Mouse (Mus musculus) heart, embryonic 12.5 days (tissue): ENCODE data around the gene Fcgr1. TPM values are rescaled to one million over a fixed set of nuclear protein-coding genes. Genes with fewer than 3 reads are reported as not detected.
"Not testable (repeated sequence)": the region's sequence is repeated elsewhere in the genome, so short reads cannot be mapped to it uniquely, and the experiment has no call there.

ENCODE experiments used
- ATAC-seq: fragments of 200-750 bp; cut with Nextera tagmentation; 2 replicates; pipeline ENCODE4 v1.8.0; 2017; ENCODE audit warnings: moderate TSS enrichment, moderate library complexity; ENCODE audit not compliant: insufficient number of reproducible peaks, low FRiP score
- H3K27ac ChIP-seq: fragments of 300-500 bp; sonication (generic); 2 replicates; pipeline ENCODE4 v1.5.1; 2016; ENCODE audit warnings: mild to moderate bottlenecking, moderate library complexity; ENCODE audit not compliant: poor library complexity, severe bottlenecking
- H3K27me3 ChIP-seq: fragments of 300-500 bp; sonication (generic); replicated peaks from 2 replicates; pipeline ENCODE4 v1.6.1; 2016; ENCODE audit warnings: mild to moderate bottlenecking, moderate library complexity
- H3K36me3 ChIP-seq: fragments of 300-500 bp; sonication (generic); 2 replicates; pipeline ENCODE4 v1.6.1; 2016; ENCODE audit warnings: mild to moderate bottlenecking, moderate library complexity
- H3K4me1 ChIP-seq: fragments of 300-500 bp; sonication (generic); replicated peaks from 2 replicates; pipeline ENCODE4 v1.6.1; 2016; ENCODE audit warnings: mild to moderate bottlenecking
- H3K4me2 ChIP-seq: fragments of 300-500 bp; sonication (generic); 2 replicates; pipeline ENCODE4 v1.6.1; 2016; ENCODE audit warnings: mild to moderate bottlenecking, moderate library complexity
- H3K4me3 ChIP-seq: fragments of 300-500 bp; sonication (generic); 2 replicates; pipeline ENCODE4 v1.5.1; 2016; ENCODE audit warnings: mild to moderate bottlenecking
- H3K9ac ChIP-seq: fragments of 300-500 bp; sonication (generic); 2 replicates; pipeline ENCODE4 v1.6.1; 2016; ENCODE audit warnings: mild to moderate bottlenecking, moderate library complexity
- H3K9me3 ChIP-seq: fragments of 300-500 bp; sonication (generic); replicated peaks from 2 replicates; pipeline ENCODE4 v1.6.1; 2016; ENCODE audit warnings: mild to moderate bottlenecking, moderate library complexity
- WGBS: fragments of 180-500 bp; shearing (Covaris S2); methylation state at CpG from one replicate; pipeline ENCODE4 v1.1.7; 2016; 5-methylcytosine and 5-hydroxymethylcytosine counted together
- polyA plus RNA-seq: library from polyadenylated mRNA; unstranded; fragments of >200 nt; fragmentation: Nextera tagmentation; extraction: Ambion mirVana; gene quantifications from 2 replicates; pipeline ENCODE4 v1.2.1, GENCODE M21; 2016

The Fcgr1 gene
- polyA plus RNA-seq, 1 experiment from 2014 or later, result 0.82 TPM

DNA sequence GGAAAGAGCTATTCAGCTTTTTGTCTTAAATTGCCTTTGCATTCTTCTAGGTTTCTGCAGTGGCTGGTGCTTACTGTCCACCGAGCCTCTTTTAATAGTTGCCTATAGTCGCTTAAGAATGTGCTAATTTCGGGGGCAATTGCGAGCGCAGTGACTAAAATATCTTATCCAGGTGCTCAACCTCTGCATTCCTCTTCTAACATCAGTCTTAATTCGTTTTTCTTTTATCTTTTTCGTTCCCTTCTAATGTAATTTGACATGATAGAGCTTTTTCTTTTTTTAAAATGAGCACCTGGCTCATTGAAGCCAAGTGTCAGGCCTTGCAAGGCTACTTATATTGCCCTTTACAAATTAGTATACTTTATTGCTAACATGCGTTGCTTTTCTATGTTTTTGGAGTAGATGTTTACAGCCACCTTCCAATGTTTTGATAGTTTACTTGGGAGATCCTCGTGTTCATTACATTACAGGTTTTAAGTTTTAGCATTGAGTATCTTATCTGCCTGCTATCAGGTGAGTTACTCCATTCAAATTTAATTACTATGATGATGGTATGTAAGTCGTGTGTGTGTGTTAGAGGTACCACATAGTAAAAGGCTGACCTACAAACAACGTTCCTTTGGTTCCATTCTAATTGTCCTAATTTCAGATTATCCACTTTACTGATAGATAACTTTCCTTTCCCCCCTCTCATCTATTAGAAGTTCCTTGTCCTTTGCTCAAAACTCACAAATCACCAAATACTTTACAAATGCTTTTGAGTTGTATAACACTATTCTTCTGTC, 46.2 kb downstream of the Fcgr1 start:
- H3K9me3 ChIP-seq, result no peaks in the 10 kb centered on the region
- WGBS, result 3% methylated on average over 11 of the region's 11 CpGs
- ATAC-seq, result no peak
- H3K27ac ChIP-seq, result peak overlapping the region; percentile 38
- H3K36me3 ChIP-seq, result no peaks in the 10 kb centered on the region
- peaks cover 35% of the 10 kb centered on the region for H3K4me1 ChIP-seq
- peak overlapping the region; percentile 64 for H3K4me2 ChIP-seq
- H3K9ac ChIP-seq, result peak overlapping the region; percentile 65
- H3K4me3 ChIP-seq, result peak overlapping the region; percentile 48
- H3K27me3 ChIP-seq, result no peaks in the 10 kb centered on the region

DNA sequence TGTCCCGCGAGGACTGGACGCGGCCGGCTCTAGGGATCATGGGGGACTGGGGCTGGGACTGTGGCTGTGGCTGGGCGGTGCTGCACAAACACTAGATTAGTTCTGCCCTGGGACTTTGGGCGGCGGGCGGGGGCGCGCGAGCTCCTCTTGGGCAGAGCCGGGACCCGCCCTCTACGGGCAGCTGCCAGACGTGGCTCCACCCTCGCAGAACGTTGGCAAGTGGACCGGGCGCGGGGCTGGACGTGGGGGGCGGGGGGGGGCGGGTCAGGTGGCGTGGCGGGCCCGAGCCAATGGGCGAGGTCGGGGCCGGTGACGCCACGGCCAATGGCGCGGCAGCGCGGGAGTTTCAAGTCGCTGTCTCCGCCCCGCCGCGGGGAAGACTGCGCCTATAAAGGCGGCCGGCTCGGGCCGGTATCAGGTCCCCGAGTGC, 47.3 kb downstream of the Fcgr1 start, which contains the start of gene Hist2h3c1:
Gene Hist2h3c1 (plus strand): TSS at position 259 of the 430 bp plus-strand sequence.
- H3K36me3 ChIP-seq, H3K27me3 ChIP-seq, H3K9me3 ChIP-seq: not testable (repeated sequence)
- peak within 1 kb of the TSS; percentile 48 for H3K4me3 ChIP-seq
- no CpG with 5 or more reads among the region's 47 CpGs for WGBS
- peak; percentile 93 for ATAC-seq
- H3K27ac ChIP-seq, result peak within 1 kb of the TSS; percentile 83
- peak within 1 kb of the TSS; percentile 67 for H3K9ac ChIP-seq
- H3K4me2 ChIP-seq, result peak within 1 kb of the TSS; percentile 64
- peaks cover 35% of the 10 kb centered on the region for H3K4me1 ChIP-seq

DNA sequence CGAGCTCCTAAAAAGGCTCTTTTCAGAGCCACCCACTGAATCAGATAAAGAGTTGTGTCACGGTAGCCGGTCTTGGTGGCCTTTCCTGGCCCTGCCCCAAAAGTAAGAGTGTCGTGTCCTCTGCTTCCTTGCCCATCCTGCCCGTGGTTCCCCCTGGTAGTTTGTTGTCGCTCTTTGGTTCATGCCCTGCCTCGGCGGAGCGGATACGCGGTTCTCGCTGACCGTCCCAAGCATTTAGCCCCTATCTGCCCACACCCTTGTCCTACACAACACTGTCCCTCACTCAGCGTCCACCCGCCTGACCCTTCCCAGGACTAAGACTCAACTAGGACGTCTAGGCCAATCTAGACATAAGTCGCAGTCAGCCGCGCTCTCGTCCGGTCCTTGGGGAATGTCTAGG, 47.8 kb downstream of the Fcgr1 start:
- Histone ChIP-seq H3K4me1 (peaks cover 35% of the 10 kb centered on the region), H3K4me3 (peak overlapping the region; percentile 46), H3K4me2 (peak overlapping the region; percentile 56), H3K27ac (peak overlapping the region; percentile 83), H3K9ac (peak overlapping the region; percentile 67; the same call in 1 of the 2 replicates)
- H3K36me3 ChIP-seq, H3K27me3 ChIP-seq, H3K9me3 ChIP-seq: not testable (repeated sequence)
- peak; percentile 22 for ATAC-seq
- WGBS, result under 1% methylated on average over 12 of the region's 21 CpGs

DNA sequence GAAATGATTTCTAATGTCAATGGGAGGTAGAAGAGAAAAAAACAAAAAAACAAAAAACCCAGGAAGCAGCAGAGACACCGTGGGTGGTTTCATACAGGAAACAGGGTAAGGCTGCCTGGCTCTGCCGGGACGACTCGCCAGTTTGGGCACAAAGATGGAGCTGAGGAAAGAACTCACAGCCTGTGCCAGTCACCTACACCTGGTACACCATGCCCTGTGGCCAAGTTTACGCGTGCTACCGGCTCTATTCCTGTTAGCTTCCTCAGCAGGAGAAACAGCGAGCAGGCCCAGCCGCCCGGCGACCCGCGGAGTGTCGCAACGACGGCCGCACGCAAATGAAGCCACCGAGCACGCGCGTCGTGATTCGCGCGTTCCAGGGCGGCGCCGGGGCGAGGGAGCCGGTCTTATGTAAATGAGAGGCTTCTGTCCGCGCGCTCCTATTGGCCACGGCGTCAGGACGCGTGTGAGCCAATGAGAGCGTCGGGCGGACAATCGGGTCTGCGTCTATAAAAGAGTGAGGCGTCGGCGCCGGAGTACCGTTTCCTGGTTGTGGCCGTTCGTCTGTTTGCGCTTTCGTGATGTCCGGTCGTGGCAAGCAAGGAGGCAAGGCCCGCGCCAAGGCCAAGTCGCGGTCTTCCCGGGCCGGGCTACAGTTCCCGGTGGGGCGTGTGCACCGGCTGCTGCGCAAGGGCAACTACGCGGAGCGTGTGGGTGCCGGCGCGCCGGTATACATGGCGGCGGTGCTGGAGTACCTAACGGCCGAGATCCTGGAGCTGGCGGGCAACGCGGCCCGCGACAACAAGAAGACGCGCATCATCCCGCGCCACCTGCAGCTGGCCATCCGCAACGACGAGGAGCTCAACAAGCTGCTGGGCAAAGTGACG, 48.5 kb downstream of the Fcgr1 start, which contains the start of gene Hist2h2aa1:
Gene Hist2h2aa1 (plus strand): TSS at position 495 of the 884 bp plus-strand sequence.
- Histone ChIP-seq H3K4me2 (peak within 1 kb of the TSS; percentile 70), H3K9ac (peak within 1 kb of the TSS; percentile 88), H3K4me1 (peaks cover 30% of the 10 kb centered on the region), H3K27ac (peak within 1 kb of the TSS; percentile 96), H3K4me3 (peak within 1 kb of the TSS; percentile 58)
- WGBS, result under 1% methylated on average over 41 of the region's 88 CpGs
- H3K36me3 ChIP-seq, H3K9me3 ChIP-seq, H3K27me3 ChIP-seq: not testable (repeated sequence)
- peak; percentile 90 for ATAC-seq

DNA sequence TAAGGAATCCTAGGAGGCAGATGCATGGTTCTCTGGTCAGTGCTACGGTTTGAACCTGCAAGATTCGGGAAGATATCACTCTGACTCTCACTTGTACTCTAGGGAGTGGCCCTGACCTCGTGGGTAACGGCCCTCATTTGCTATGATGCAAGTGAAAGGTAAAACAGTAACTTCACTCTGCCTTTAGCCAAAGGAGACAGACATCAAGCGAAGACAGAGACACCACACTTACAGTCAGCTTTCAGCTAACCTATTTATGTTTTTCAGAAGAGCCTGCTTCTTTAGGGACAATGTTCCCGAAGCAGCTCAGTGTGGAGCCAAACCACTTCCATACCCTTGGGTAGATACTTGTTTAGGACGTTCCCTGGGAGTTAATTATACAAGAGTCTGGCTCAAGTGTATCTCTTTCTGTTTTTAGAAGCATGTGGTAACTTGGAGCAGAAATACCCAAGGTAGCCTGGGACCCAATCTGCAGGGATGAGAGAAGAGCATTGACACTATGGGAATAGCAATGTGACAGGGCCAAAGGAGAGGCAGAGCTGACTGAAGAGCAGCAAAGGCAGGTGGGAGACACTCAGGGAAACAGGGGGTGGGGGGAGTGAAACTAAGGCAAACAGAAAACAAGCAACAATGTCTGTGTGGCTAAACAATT, 49.7 kb downstream of the Fcgr1 start:
- no peak for ATAC-seq
- H3K27me3 ChIP-seq, result no peaks in the 10 kb centered on the region
- peak overlapping the region; percentile 43 for H3K4me2 ChIP-seq
- no peaks in the 10 kb centered on the region for H3K9me3 ChIP-seq
- H3K4me1 ChIP-seq, result peaks cover 19% of the 10 kb centered on the region
- H3K36me3 ChIP-seq, result no peaks in the 10 kb centered on the region
- peak overlapping the region; percentile 96 for H3K27ac ChIP-seq
- peak overlapping the region; percentile 88 for H3K9ac ChIP-seq
- 72% methylated on average over 7 of the region's 7 CpGs for WGBS
- H3K4me3 ChIP-seq, result 0 out of 2 replicates have a peak overlapping the region, but pooled peaks have one; percentile 12

DNA sequence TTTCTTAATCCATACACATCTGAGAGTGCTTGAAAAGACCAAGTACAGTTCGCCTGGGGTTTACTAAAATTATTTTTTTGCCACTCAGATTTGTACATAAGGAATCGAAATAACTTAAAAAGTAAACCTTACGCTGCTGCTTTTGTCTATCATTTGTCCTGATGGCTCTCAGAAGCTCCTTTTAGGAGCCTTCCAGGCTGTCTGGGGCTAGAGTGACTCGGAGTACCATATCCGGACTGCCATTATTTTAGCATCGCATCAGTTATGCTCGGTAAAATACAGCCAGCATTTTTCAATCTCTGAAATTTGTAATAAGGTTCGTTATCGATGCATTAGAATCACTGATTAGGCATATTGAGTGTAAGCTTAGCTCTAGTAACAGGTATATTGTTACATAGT, 53.0 kb downstream of the Fcgr1 start:
- Histone ChIP-seq H3K9ac (peak overlapping the region; percentile 57; the same call in 1 of the 2 replicates), H3K27me3 (no peaks in the 10 kb centered on the region), H3K36me3 (no peaks in the 10 kb centered on the region), H3K4me1 (peaks cover 27% of the 10 kb centered on the region), H3K9me3 (no peaks in the 10 kb centered on the region), H3K27ac (peak overlapping the region; percentile 83), H3K4me2 (peak overlapping the region; percentile 43; the same call in 1 of the 2 replicates), H3K4me3 (no peak overlapping the region)
- WGBS, result 77% methylated on average over 9 of the region's 9 CpGs
- no peak for ATAC-seq

DNA sequence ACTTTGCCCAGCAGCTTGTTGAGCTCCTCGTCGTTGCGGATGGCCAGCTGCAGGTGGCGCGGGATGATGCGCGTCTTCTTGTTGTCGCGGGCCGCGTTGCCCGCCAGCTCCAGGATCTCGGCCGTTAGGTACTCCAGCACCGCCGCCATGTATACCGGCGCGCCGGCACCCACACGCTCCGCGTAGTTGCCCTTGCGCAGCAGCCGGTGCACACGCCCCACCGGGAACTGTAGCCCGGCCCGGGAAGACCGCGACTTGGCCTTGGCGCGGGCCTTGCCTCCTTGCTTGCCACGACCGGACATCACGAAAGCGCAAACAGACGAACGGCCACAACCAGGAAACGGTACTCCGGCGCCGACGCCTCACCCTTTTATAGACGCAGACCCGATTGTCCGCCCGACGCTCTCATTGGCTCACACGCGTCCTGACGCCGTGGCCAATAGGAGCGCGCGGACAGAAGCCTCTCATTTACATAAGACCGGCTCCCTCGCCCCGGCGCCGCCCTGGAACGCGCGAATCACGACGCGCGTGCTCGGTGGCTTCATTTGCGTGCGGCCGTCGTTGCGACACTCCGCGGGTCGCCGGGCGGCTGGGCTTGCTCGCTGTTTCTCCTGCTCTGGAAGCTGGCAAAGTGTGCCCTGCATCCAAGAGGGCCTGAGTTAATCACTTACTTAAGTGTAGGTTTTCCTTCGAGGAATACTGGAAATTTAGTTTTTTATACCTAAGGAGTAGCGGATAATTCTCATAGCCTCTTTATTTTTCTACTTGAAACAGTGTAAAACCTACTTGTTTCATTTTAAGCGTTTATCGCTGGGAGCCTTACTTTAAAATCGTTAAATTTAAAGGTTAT, 53.6 kb downstream of the Fcgr1 start, which contains the start of gene Hist2h2aa2:
Gene Hist2h2aa2 (minus strand): TSS at position 328 of the 850 bp plus-strand sequence.
- Histone ChIP-seq H3K27ac (peak within 1 kb of the TSS; percentile 89), H3K4me1 (peaks cover 28% of the 10 kb centered on the region), H3K9ac (peak within 1 kb of the TSS; percentile 70), H3K4me2 (peak within 1 kb of the TSS; percentile 55), H3K4me3 (peak within 1 kb of the TSS; percentile 46)
- ATAC-seq, result peak; percentile 89
- WGBS, result 5% methylated on average over 22 of the region's 85 CpGs
- not testable (repeated sequence) for H3K36me3 ChIP-seq, H3K9me3 ChIP-seq, H3K27me3 ChIP-seq

DNA sequence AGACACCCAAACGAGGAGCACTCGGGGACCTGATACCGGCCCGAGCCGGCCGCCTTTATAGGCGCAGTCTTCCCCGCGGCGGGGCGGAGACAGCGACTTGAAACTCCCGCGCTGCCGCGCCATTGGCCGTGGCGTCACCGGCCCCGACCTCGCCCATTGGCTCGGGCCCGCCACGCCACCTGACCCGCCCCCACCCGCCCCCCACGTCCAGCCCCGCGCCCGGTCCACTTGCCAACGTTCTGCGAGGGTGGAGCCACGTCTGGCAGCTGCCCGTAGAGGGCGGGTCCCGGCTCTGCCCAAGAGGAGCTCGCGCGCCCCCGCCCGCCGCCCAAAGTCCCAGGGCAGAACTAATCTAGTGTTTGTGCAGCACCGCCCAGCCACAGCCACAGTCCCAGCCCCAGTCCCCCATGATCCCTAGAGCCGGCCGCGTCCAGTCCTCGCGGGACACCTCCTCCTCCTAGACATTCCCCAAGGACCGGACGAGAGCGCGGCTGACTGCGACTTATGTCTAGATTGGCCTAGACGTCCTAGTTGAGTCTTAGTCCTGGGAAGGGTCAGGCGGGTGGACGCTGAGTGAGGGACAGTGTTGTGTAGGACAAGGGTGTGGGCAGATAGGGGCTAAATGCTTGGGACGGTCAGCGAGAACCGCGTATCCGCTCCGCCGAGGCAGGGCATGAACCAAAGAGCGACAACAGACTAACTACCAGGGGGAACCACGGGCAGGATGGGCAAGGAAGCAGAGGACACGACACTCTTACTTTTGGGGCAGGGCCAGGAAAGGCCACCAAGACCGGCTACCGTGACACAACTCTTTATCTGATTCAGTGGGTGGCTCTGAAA, 54.6 kb downstream of the Fcgr1 start, which contains the start of gene Hist2h3c2:
Gene Hist2h3c2 (minus strand): TSS at position 174 of the 840 bp plus-strand sequence.
- WGBS, result 0% methylated on average over 12 of the region's 68 CpGs
- H3K36me3 ChIP-seq, H3K27me3 ChIP-seq, H3K9me3 ChIP-seq: not testable (repeated sequence)
- Histone ChIP-seq H3K9ac (peak within 1 kb of the TSS; percentile 74), H3K4me1 (peaks cover 26% of the 10 kb centered on the region), H3K27ac (peak within 1 kb of the TSS; percentile 89), H3K4me2 (peak within 1 kb of the TSS; percentile 80), H3K4me3 (peak within 1 kb of the TSS; percentile 51)
- peak; percentile 91 for ATAC-seq

DNA sequence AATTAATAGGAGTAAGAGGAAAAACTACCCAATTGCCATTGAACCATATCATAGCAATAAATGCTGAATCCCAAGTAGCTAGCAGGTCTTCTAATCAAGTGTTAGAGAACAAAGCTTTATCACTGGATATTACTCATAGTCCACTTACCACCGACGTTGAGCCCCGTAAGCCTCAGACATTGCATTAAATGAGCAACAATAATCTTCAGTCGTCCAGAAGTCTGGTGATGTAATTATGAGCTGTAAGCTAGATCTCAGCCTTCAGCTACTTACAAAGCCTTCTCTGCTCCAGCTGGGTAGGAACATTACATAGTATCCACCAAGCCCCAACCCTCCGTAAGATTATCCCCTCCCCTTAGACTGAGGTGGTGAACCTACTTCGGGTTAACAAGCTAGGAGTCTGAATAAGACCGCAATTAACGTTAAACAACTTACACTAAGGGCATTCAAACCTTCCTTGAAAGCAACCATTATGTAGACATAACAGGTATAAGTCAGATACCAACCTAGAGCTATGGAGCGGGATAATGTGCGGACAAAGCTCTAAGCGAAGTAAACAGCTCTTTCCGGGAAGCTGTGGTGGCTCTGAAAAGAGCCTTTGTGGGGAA, 55.8 kb downstream of the Fcgr1 start:
- peak overlapping the region; percentile 51 for H3K4me3 ChIP-seq
- no peak for ATAC-seq
- H3K27me3 ChIP-seq, result no peaks in the 10 kb centered on the region
- H3K4me2 ChIP-seq, result peak overlapping the region; percentile 80
- peak overlapping the region; percentile 60 for H3K27ac ChIP-seq
- no peaks in the 10 kb centered on the region for H3K9me3 ChIP-seq
- 1% methylated on average over 12 of the region's 12 CpGs for WGBS
- H3K36me3 ChIP-seq, result no peaks in the 10 kb centered on the region
- peak overlapping the region; percentile 74 for H3K9ac ChIP-seq
- peaks cover 21% of the 10 kb centered on the region for H3K4me1 ChIP-seq
